Mouse (Mus musculus) gastrocnemius, adult 2 months (tissue): ENCODE measurements at regions not wholly inside any gene's neighbourhood (a gene's known extent, or its start where the extent isn't known, plus 50 kb on each side); places are given as distances from the start of the nearest gene placed in this dataset.
A peak's percentile ranks its signal among the peaks of the same experiment; 100 is the strongest.
"Not testable (repeated sequence)": the region's sequence is repeated elsewhere in the genome, so short reads cannot be mapped to it uniquely, and the experiment has no call there.

Experiments used
- DNase-seq: peaks from one replicate; pipeline ENCODE4 v3.0.0; 2022
- H3K27ac ChIP-seq: fragments of 200-600 bp; 2 replicates; pipeline ENCODE4 v1.8.1; 2022; ENCODE audit warnings: mild to moderate bottlenecking
- H3K4me3 ChIP-seq: fragments of 200-600 bp; 2 replicates; pipeline ENCODE4 v1.8.1; 2022; ENCODE audit warnings: mild to moderate bottlenecking, moderate library complexity
- CTCF ChIP-seq: fragments of 200-600 bp; IDR thresholded peaks from 2 replicates; pipeline ENCODE4 v1.8.1; 2022; ENCODE audit warnings: antibody characterized with exemption, mild to moderate bottlenecking, moderate library complexity
- intact Hi-C: fragments of 180-260 bp; cut with DNase I; formaldehyde crosslinking; loops from one replicate; pipeline ENCODE4 v1.15.1; 2025

- 0 out of 2 replicates have a peak overlapping the region, but pooled peaks have one; percentile 2 for H3K4me3 ChIP-seq
Measured at GRCm38 (mm10) chr2:162867516-162868029, 63.8 kb upstream of the Srsf6 start.

GRCm38 (mm10) chr2:162866613-162867314 is 64.6 kb upstream of the Srsf6 start:
- intact Hi-C loops: no loop called here
- H3K4me3 ChIP-seq: no peak overlapping the region
- DNase-seq: no peak
- no peak for TF ChIP-seq CTCF
- H3K27ac ChIP-seq: no peak overlapping the region

More at GRCm38 (mm10) chr2:162867516-162868029, 63.8 kb upstream of the Srsf6 start:
- no peak overlapping the region for H3K27ac ChIP-seq
- DNase-seq: no peak
- intact Hi-C loops: no loop called here
- no peak for TF ChIP-seq CTCF

- Histone ChIP-seq H3K27ac (no peak overlapping the region), H3K4me3 (no peak overlapping the region)
- intact Hi-C loops: no loop called here
- peak; percentile 33 for DNase-seq
- TF ChIP-seq CTCF: no peak
Measured at GRCm38 (mm10) chr2:162864571-162864970, 66.8 kb upstream of the Srsf6 start.

- intact Hi-C loops: no loop called here
- TF ChIP-seq CTCF: no peak
- 0 out of 2 replicates have a peak overlapping the region, but pooled peaks have one; percentile 8 for H3K27ac ChIP-seq
- DNase-seq: peak; percentile 47
- no peak overlapping the region for H3K4me3 ChIP-seq
Measured at GRCm38 (mm10) chr2:162854606-162855005, 76.7 kb upstream of the Srsf6 start.

- peak; percentile 88 for DNase-seq
- TF ChIP-seq CTCF: peak; percentile 6; the same call in 1 of the 2 replicates
- H3K4me3 ChIP-seq: no peak overlapping the region
- H3K27ac ChIP-seq: peak overlapping the region; percentile 41; the same call in 1 of the 2 replicates
- intact Hi-C loops: no loop called here
Measured at GRCm38 (mm10) chr2:162853576-162853975, 77.8 kb upstream of the Srsf6 start.

- intact Hi-C loops, H3K4me3 ChIP-seq, DNase-seq, H3K27ac ChIP-seq: not testable (repeated sequence)
Measured at GRCm38 (mm10) chr2:162841761-162842160, 89.6 kb upstream of the Srsf6 start.

- intact Hi-C loops: no loop called here
- DNase-seq: no peak
- H3K4me3 ChIP-seq: no peak overlapping the region
- H3K27ac ChIP-seq: no peak overlapping the region
- TF ChIP-seq CTCF: no peak
Measured at GRCm38 (mm10) chr2:162837776-162838175, 93.6 kb upstream of the Srsf6 start.

GRCm38 (mm10) chr2:162833741-162834140 is 97.6 kb upstream of the Srsf6 start:
- intact Hi-C loops: no loop called here
- no peak for DNase-seq
- Histone ChIP-seq H3K4me3 (no peak overlapping the region), H3K27ac (no peak overlapping the region)
- TF ChIP-seq CTCF: no peak

GRCm38 (mm10) chr2:162818787-162819186 is 112.5 kb upstream of the Srsf6 start:
- TF ChIP-seq CTCF: no peak
- no peak overlapping the region for H3K4me3 ChIP-seq
- H3K27ac ChIP-seq: no peak overlapping the region
- DNase-seq: no peak
- intact Hi-C loops: no loop called here

- DNase-seq: no peak
- Histone ChIP-seq H3K27ac (no peak overlapping the region), H3K4me3 (no peak overlapping the region)
- intact Hi-C loops: no loop called here
- peak; percentile 20; the same call in 1 of the 2 replicates for TF ChIP-seq CTCF
Measured at GRCm38 (mm10) chr2:162814205-162814604, 117.1 kb upstream of the Srsf6 start.

- no peak for DNase-seq
- TF ChIP-seq CTCF: no peak
- intact Hi-C loops: no loop called here
- no peak overlapping the region for H3K4me3 ChIP-seq
- no peak overlapping the region for H3K27ac ChIP-seq
Measured at GRCm38 (mm10) chr2:162807747-162808146, 123.6 kb upstream of the Srsf6 start.

GRCm38 (mm10) chr2:162796528-162796927 is 134.8 kb upstream of the Srsf6 start:
- no peak overlapping the region for H3K4me3 ChIP-seq
- no peak for TF ChIP-seq CTCF
- intact Hi-C loops: no loop called here
- no peak overlapping the region for H3K27ac ChIP-seq
- no peak for DNase-seq

- TF ChIP-seq CTCF: no peak
- Histone ChIP-seq H3K27ac (no peak overlapping the region), H3K4me3 (no peak overlapping the region)
- DNase-seq: no peak
- intact Hi-C loops: no loop called here
Measured at GRCm38 (mm10) chr2:162794285-162794684, 133.3 kb upstream of the Ptprt start.
